In genomic region chr3:88685958-88686451, GRCm38 (mm10) we compare ENCODE assay signal across 7 mouse cellular contexts. TPM values are rescaled to one million over a fixed set of nuclear protein-coding genes. Genes with fewer than 3 reads are reported as not detected.
A peak's percentile ranks its signal among the peaks of the same experiment; 100 is the strongest.
DNase-seq lines count a peak whose midpoint lies in the region; ATAC-seq and TF ChIP-seq lines count a peak whose summit lies in the region.

No protein-coding gene starts in this region.

- peak overlapping the region; percentile 74 for H3K4me3 ChIP-seq in thymus, adult 2 months (ENCODE audit: control insufficient read depth, insufficient read depth, low read length)
- peak overlapping the region; percentile 89 for H3K4me3 ChIP-seq in brown adipose tissue, adult 24 weeks (ENCODE audit: insufficient read depth, low read depth, low read length)
- H3K4me3 ChIP-seq in forebrain, embryonic 12.5 days (replicated peaks), result peak overlapping the region; percentile 97
- H3K4me3 ChIP-seq in intestine, embryonic 16.5 days (ENCODE audit: low read length), result peak overlapping the region; percentile 100
- peak overlapping the region; percentile 83 for H3K4me3 ChIP-seq in lung, embryonic 16.5 days (ENCODE audit: low read length)

- WGBS in thymus, adult 2 months, result under 1% methylated on average over 45 of the region's 45 CpGs
- WGBS in forebrain, embryonic 12.5 days, result under 1% methylated on average over 45 of the region's 45 CpGs
- WGBS in intestine, embryonic 16.5 days, result 0% methylated on average over 45 of the region's 45 CpGs
- WGBS in lung, embryonic 16.5 days, result under 1% methylated on average over 45 of the region's 45 CpGs

- H3K4me1 ChIP-seq in thymus, adult 2 months (replicated peaks; ENCODE audit: control insufficient read depth, insufficient read depth, low read length), result peaks cover 5% of the 10 kb centered on the region
- H3K4me1 ChIP-seq in brown adipose tissue, adult 24 weeks (ENCODE audit: control insufficient read depth, insufficient read depth, insufficient read length, low read length), result peaks cover 5% of the 10 kb centered on the region
- peaks cover 16% of the 10 kb centered on the region for H3K4me1 ChIP-seq in forebrain, embryonic 12.5 days
- H3K4me1 ChIP-seq in intestine, embryonic 16.5 days (ENCODE audit: control insufficient read depth, insufficient read depth, low read length), result peaks cover 14% of the 10 kb centered on the region
- peaks cover 10% of the 10 kb centered on the region for H3K4me1 ChIP-seq in lung, embryonic 16.5 days (replicated peaks; ENCODE audit: control insufficient read depth, insufficient read depth, low read length)

- peak; percentile 39 for DNase-seq in thymus, adult 2 months
- DNase-seq in thymus, postnatal 25 days, result no peak
- peak; percentile 57 for DNase-seq in right cerebral cortex, postnatal 14 days

- H3K9me3 ChIP-seq in forebrain, embryonic 12.5 days, result no peaks in the 10 kb centered on the region
- H3K9me3 ChIP-seq in intestine, embryonic 16.5 days (ENCODE audit: control insufficient read depth, low read length), result no peaks in the 10 kb centered on the region
- no peaks in the 10 kb centered on the region for H3K9me3 ChIP-seq in lung, embryonic 16.5 days (ENCODE audit: control insufficient read depth, low read length)

- H3K27me3 ChIP-seq in thymus, adult 2 months (ENCODE audit: control insufficient read depth, insufficient read depth, low read length), result no peaks in the 10 kb centered on the region
- no peaks in the 10 kb centered on the region for H3K27me3 ChIP-seq in forebrain, embryonic 12.5 days
- no peaks in the 10 kb centered on the region for H3K27me3 ChIP-seq in intestine, embryonic 16.5 days (replicated peaks; ENCODE audit: control insufficient read depth, insufficient read depth, low read length)
- H3K27me3 ChIP-seq in lung, embryonic 16.5 days (ENCODE audit: control insufficient read depth, insufficient read depth, low read depth, low read length), result no peaks in the 10 kb centered on the region

- no peak for TF ChIP-seq POLR2A in thymus, adult 2 months (IDR thresholded peaks at IDR 0.05; ENCODE audit: control insufficient read depth, extremely low read depth, insufficient read depth, low read length, poor library complexity)

- TF ChIP-seq CTCF in thymus, adult 2 months (IDR thresholded peaks at IDR 0.05; ENCODE audit: borderline replicate concordance, control insufficient read depth, extremely low read depth, insufficient read depth, low read length, poor library complexity), result no peak

- peak overlapping the region; percentile 38 for H3K27ac ChIP-seq in thymus, adult 2 months (ENCODE audit: control insufficient read depth, insufficient read depth, low read length)
- H3K27ac ChIP-seq in brown adipose tissue, adult 24 weeks (replicated peaks; ENCODE audit: low read depth, low read length), result peak overlapping the region; percentile 96
- H3K27ac ChIP-seq in forebrain, embryonic 12.5 days, result peak overlapping the region; percentile 97
- H3K27ac ChIP-seq in intestine, embryonic 16.5 days (ENCODE audit: low read length), result peak overlapping the region; percentile 98
- peak overlapping the region; percentile 97 for H3K27ac ChIP-seq in lung, embryonic 16.5 days (ENCODE audit: low read length)

- peaks cover 28% of the 10 kb centered on the region for H3K36me3 ChIP-seq in thymus, adult 2 months (ENCODE audit: control insufficient read depth, insufficient read depth, low read length)
- H3K36me3 ChIP-seq in forebrain, embryonic 12.5 days (replicated peaks), result peaks cover 39% of the 10 kb centered on the region
- H3K36me3 ChIP-seq in intestine, embryonic 16.5 days (ENCODE audit: control insufficient read depth, insufficient read depth, low read length), result peaks cover 9% of the 10 kb centered on the region; the same call in 1 of the 2 replicates
- H3K36me3 ChIP-seq in lung, embryonic 16.5 days (ENCODE audit: control insufficient read depth, insufficient read depth, low read length), result peaks cover 12% of the 10 kb centered on the region

- peak; percentile 77 for ATAC-seq in forebrain, embryonic 12.5 days (ENCODE audit: low FRiP score)
- ATAC-seq in intestine, embryonic 16.5 days, result peak; percentile 69
- peak; percentile 60 for ATAC-seq in lung, embryonic 16.5 days (ENCODE audit: low read depth)

- H3K4me2 ChIP-seq in forebrain, embryonic 12.5 days, result peak overlapping the region; percentile 91
- H3K4me2 ChIP-seq in intestine, embryonic 16.5 days (ENCODE audit: low read depth, low read length), result peak overlapping the region; percentile 87
- H3K4me2 ChIP-seq in lung, embryonic 16.5 days (ENCODE audit: low read depth, low read length), result peak overlapping the region; percentile 82

- peak overlapping the region; percentile 97 for H3K9ac ChIP-seq in forebrain, embryonic 12.5 days
- H3K9ac ChIP-seq in intestine, embryonic 16.5 days (ENCODE audit: low read depth, low read length), result peak overlapping the region; percentile 99
- H3K9ac ChIP-seq in lung, embryonic 16.5 days (ENCODE audit: low read length), result peak overlapping the region; percentile 95

RNA-seq across cellular contexts. Expression of gene Khdc4, which starts 0.4 kb away (rescaled TPM):
- polyA plus RNA-seq in thymus, adult 2 months (2012; rRNA removed), result 116 and 124 TPM in 2 replicates
- 17.1 and 28.6 TPM in 2 replicates for polyA plus RNA-seq in brown adipose tissue, adult 24 weeks (2012; ENCODE audit: insufficient read depth, insufficient read length, missing spikeins)
- 117 and 118 TPM in 2 replicates for polyA plus RNA-seq in forebrain, embryonic 12.5 days (2016; fragmentation: Nextera tagmentation; extraction: Ambion mirVana)
- 61.1 and 61.5 TPM in 2 replicates for polyA plus RNA-seq in intestine, embryonic 16.5 days (2015; fragmentation: Nextera tagmentation; extraction: Ambion mirVana)
- 82.1 and 86.2 TPM in 2 replicates for polyA plus RNA-seq in lung, embryonic 16.5 days (2015; fragmentation: Nextera tagmentation; extraction: Ambion mirVana)

RNA-seq across cellular contexts. Expression of gene Rit1, which starts 30.6 kb away (rescaled TPM):
- 35.4 and 44.5 TPM in 2 replicates for polyA plus RNA-seq in thymus, adult 2 months (2012; rRNA removed)
- 22.5 and 27.8 TPM in 2 replicates for polyA plus RNA-seq in brown adipose tissue, adult 24 weeks (2012; ENCODE audit: insufficient read depth, insufficient read length, missing spikeins)
- 38.2 and 40.9 TPM in 2 replicates for polyA plus RNA-seq in forebrain, embryonic 12.5 days (2016; fragmentation: Nextera tagmentation; extraction: Ambion mirVana)
- 48.9 and 50.3 TPM in 2 replicates for polyA plus RNA-seq in intestine, embryonic 16.5 days (2015; fragmentation: Nextera tagmentation; extraction: Ambion mirVana)
- 58.9 and 68.9 TPM in 2 replicates for polyA plus RNA-seq in lung, embryonic 16.5 days (2015; fragmentation: Nextera tagmentation; extraction: Ambion mirVana)

RNA-seq across cellular contexts. Expression of gene Rxfp4, which starts 33.1 kb away (rescaled TPM):
- polyA plus RNA-seq in thymus, adult 2 months (2012; rRNA removed), result not detected in 2 replicates
- not detected in 2 replicates for polyA plus RNA-seq in brown adipose tissue, adult 24 weeks (2012; ENCODE audit: insufficient read depth, insufficient read length, missing spikeins)
- polyA plus RNA-seq in forebrain, embryonic 12.5 days (2016; fragmentation: Nextera tagmentation; extraction: Ambion mirVana), result not detected in 2 replicates
- polyA plus RNA-seq in intestine, embryonic 16.5 days (2015; fragmentation: Nextera tagmentation; extraction: Ambion mirVana), result not detected in 2 replicates
- not detected in 2 replicates for polyA plus RNA-seq in lung, embryonic 16.5 days (2015; fragmentation: Nextera tagmentation; extraction: Ambion mirVana)

Comparison
In these comparisons a context has a peak if more than half of its experiments do, and no peak if none do; other contexts are left out.
1. H3K27ac ChIP-seq: peak in every context shown above with its lines; median percentile 98 in intestine, embryonic 16.5 days; 97 in forebrain, embryonic 12.5 days; 97 in lung, embryonic 16.5 days; 96 in brown adipose tissue, adult 24 weeks; 38 in thymus, adult 2 months.